7 mouse cellular contexts compared by ENCODE assay signal in the genomic region with DNA sequence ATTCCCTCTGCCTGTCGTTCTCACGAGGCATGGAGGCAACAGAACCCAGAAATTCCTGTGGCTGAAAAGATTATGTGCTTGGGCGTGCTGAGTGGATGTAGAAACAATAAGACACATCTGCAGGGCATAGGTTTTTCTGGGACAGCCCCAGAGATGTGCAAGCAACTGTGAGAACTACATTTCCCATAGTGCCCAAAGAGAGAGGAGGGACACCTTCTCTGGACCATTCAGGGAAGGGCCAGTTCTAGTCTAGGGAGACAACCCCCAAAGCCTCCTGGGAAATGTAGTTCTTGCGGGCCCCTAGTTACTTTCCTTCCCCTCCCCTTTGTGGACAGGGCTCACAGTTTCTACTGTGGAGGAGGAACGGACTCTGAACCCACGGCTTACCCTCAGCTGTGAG. TPM values are rescaled to one million over a fixed set of nuclear protein-coding genes. Genes with fewer than 3 reads are reported as not detected.
A peak's percentile ranks its signal among the peaks of the same experiment; 100 is the strongest.
DNase-seq lines count a peak whose midpoint lies in the region; ATAC-seq and TF ChIP-seq lines count a peak whose summit lies in the region.

No protein-coding gene starts in this region.

- H3K27me3 ChIP-seq in embryonic facial prominence, embryonic 13.5 days, result peaks cover 41% of the 10 kb centered on the region
- H3K27me3 ChIP-seq in heart, postnatal 0 days (ENCODE audit: control insufficient read depth, insufficient read depth, low read length), result peaks cover 37% of the 10 kb centered on the region
- H3K27me3 ChIP-seq in midbrain, embryonic 12.5 days, result peaks cover 41% of the 10 kb centered on the region

- H3K9ac ChIP-seq in ES-E14 (ENCODE audit: insufficient read depth, low read depth, low read length, poor library complexity, severe bottlenecking), result no peak overlapping the region
- H3K9ac ChIP-seq in embryonic facial prominence, embryonic 13.5 days, result no peak overlapping the region
- no peak overlapping the region for H3K9ac ChIP-seq in heart, postnatal 0 days (replicated peaks; ENCODE audit: low read depth, low read length)
- no peak overlapping the region for H3K9ac ChIP-seq in midbrain, embryonic 12.5 days (replicated peaks)

- H3K27ac ChIP-seq in ES-E14 (ENCODE audit: insufficient read depth, low read depth, low read length, poor library complexity, severe bottlenecking), result no peak overlapping the region
- no peak overlapping the region for H3K27ac ChIP-seq in embryonic facial prominence, embryonic 13.5 days
- H3K27ac ChIP-seq in heart, postnatal 0 days (ENCODE audit: low read depth), result no peak overlapping the region
- no peak overlapping the region for H3K27ac ChIP-seq in midbrain, embryonic 12.5 days (replicated peaks)

- peak; percentile 85 for DNase-seq in CD4-positive helper T cell, adult 2 months (ENCODE audit: low read depth, low spot score)
- no peak for DNase-seq in ES-E14 (ENCODE audit: low read depth, low spot score)
- peak; percentile 71 for DNase-seq in heart, postnatal 0 days (ENCODE audit: low spot score)
- DNase-seq in kidney, postnatal 36 days, result peak; percentile 74 to 84
- DNase-seq in testis, postnatal 14 days (ENCODE audit: low spot score), result peak; percentile 69

- no peak for TF ChIP-seq EP300 in heart, postnatal 0 days (IDR thresholded peaks at IDR 0.05; ENCODE audit: low read depth)

- H3K4me1 ChIP-seq in ES-E14 (ENCODE audit: control insufficient read depth in 2 of 2, insufficient read depth in 2 of 2, low read length in 2 of 2, poor library complexity in 1 of 2), result peaks cover 0 to 11% of the 10 kb centered on the region in 2 experiments; a peak in 2 of 4 replicates
- peaks cover 24% of the 10 kb centered on the region for H3K4me1 ChIP-seq in embryonic facial prominence, embryonic 13.5 days
- peaks cover 3% of the 10 kb centered on the region; the same call in 1 of the 2 replicates for H3K4me1 ChIP-seq in heart, postnatal 0 days (ENCODE audit: control insufficient read depth, insufficient read depth)
- H3K4me1 ChIP-seq in midbrain, embryonic 12.5 days, result peaks cover 21% of the 10 kb centered on the region

- H3K4me2 ChIP-seq in embryonic facial prominence, embryonic 13.5 days, result peak overlapping the region; percentile 14; the same call in 1 of the 2 replicates
- H3K4me2 ChIP-seq in heart, postnatal 0 days (ENCODE audit: low read depth, low read length), result no peak overlapping the region
- H3K4me2 ChIP-seq in midbrain, embryonic 12.5 days (replicated peaks), result no peak overlapping the region

- in situ Hi-C loops in ES-E14 (cut with MboI; ENCODE audit: low sequenced_read_pairs in 2 of 2, unreplicated experiment in 2 of 2), result loop anchor here in 1 of 2 experiments (25.0 kb wide), 1 partner anchor 354 kb away; a partner anchor contains a TSS

- no peak overlapping the region for H3K4me3 ChIP-seq in ES-E14 (ENCODE audit: insufficient read depth in 1 of 2, low read depth in 1 of 2, low read length in 2 of 2, poor library complexity in 1 of 2, severe bottlenecking in 1 of 2)
- no peak overlapping the region for H3K4me3 ChIP-seq in embryonic facial prominence, embryonic 13.5 days
- peak overlapping the region; percentile 2; the same call in 1 of the 2 replicates for H3K4me3 ChIP-seq in heart, postnatal 0 days (ENCODE audit: low read depth, low read length)
- no peak overlapping the region for H3K4me3 ChIP-seq in midbrain, embryonic 12.5 days

- no peaks in the 10 kb centered on the region for H3K9me3 ChIP-seq in ES-E14 (ENCODE audit: control insufficient read depth, insufficient read depth, low read depth, low read length)
- no peaks in the 10 kb centered on the region for H3K9me3 ChIP-seq in embryonic facial prominence, embryonic 13.5 days
- no peaks in the 10 kb centered on the region for H3K9me3 ChIP-seq in heart, postnatal 0 days (replicated peaks; ENCODE audit: control insufficient read depth, low read length)
- no peaks in the 10 kb centered on the region for H3K9me3 ChIP-seq in midbrain, embryonic 12.5 days

- no peaks in the 10 kb centered on the region; the same call in 1 of the 2 replicates for H3K36me3 ChIP-seq in ES-E14 (ENCODE audit: control insufficient read depth, insufficient read depth, low read length, poor library complexity, severe bottlenecking)
- H3K36me3 ChIP-seq in embryonic facial prominence, embryonic 13.5 days, result peaks cover 17% of the 10 kb centered on the region; the same call in 1 of the 2 replicates
- H3K36me3 ChIP-seq in heart, postnatal 0 days (replicated peaks; ENCODE audit: control insufficient read depth, insufficient read depth, low read length), result no peaks in the 10 kb centered on the region; the same call in 1 of the 2 replicates
- no peaks in the 10 kb centered on the region for H3K36me3 ChIP-seq in midbrain, embryonic 12.5 days

- ATAC-seq in embryonic facial prominence, embryonic 13.5 days (ENCODE audit: insufficient number of reproducible peaks, insufficient read depth, low FRiP score, low TSS enrichment, low read depth), result no peak
- peak; percentile 74 for ATAC-seq in heart, postnatal 0 days (ENCODE audit: insufficient read depth, low read depth)
- ATAC-seq in midbrain, embryonic 12.5 days (ENCODE audit: low FRiP score, low read depth), result peak; percentile 72

- WGBS in embryonic facial prominence, embryonic 13.5 days, result 37% methylated on average over 6 of the region's 6 CpGs
- WGBS in heart, postnatal 0 days, result 49% methylated on average over 6 of the region's 6 CpGs
- WGBS in midbrain, embryonic 12.5 days, result 48% methylated on average over 6 of the region's 6 CpGs

- TF ChIP-seq CTCF in heart, postnatal 0 days (IDR thresholded peaks at IDR 0.05; ENCODE audit: low read depth), result no peak

TF ChIP-seq in ES-E14, 5 proteins besides CTCF, POLR2A, EP300 and RAD21:
- TF ChIP-seq MAFK (IDR thresholded peaks at IDR 0.05; ENCODE audit: insufficient read depth, low read depth, low read length) (no peak), HCFC1 (IDR thresholded peaks at IDR 0.05; ENCODE audit: borderline replicate concordance, insufficient read depth, low read length) (peak; percentile 97), ZNF384 (IDR thresholded peaks at IDR 0.05; ENCODE audit: low read depth, low read length) (no peak), ZC3H11A (IDR thresholded peaks at IDR 0.05; ENCODE audit: borderline replicate concordance, low read depth, low read length) (no peak)
TF ChIP-seq in ES-E14: peak in this region for 1.

RNA-seq across cellular contexts. Expression of a gene that starts 2.5 kb away (rescaled TPM):
- total RNA-seq in ES-E14 (2012; rRNA removed), result 1.5 and 1.8 TPM in 2 replicates
- polyA plus RNA-seq in embryonic facial prominence, embryonic 13.5 days (2015; fragmentation: Nextera tagmentation; extraction: Ambion mirVana), result 0.37 and 0.65 TPM in 2 replicates
- total RNA-seq in heart, postnatal 0 days (2014; rRNA removed; ENCODE audit: low replicate concordance), result not detected in 2 replicates
- not detected in 2 replicates for polyA plus RNA-seq in heart, postnatal 0 days (2015; fragmentation: Nextera tagmentation; extraction: Ambion mirVana)
- not detected in 2 replicates for polyA plus RNA-seq in midbrain, embryonic 12.5 days (2016; fragmentation: Nextera tagmentation; extraction: Ambion mirVana)

RNA-seq across cellular contexts. Expression of a gene that starts 20.6 kb away (rescaled TPM):
- 0.22 TPM in 1 of 2 replicates, not detected in the other for total RNA-seq in ES-E14 (2012; rRNA removed)
- 7.0 and 7.3 TPM in 2 replicates for polyA plus RNA-seq in embryonic facial prominence, embryonic 13.5 days (2015; fragmentation: Nextera tagmentation; extraction: Ambion mirVana)
- total RNA-seq in heart, postnatal 0 days (2014; rRNA removed; ENCODE audit: low replicate concordance), result 0.04 TPM in 1 of 2 replicates, not detected in the other
- polyA plus RNA-seq in heart, postnatal 0 days (2015; fragmentation: Nextera tagmentation; extraction: Ambion mirVana), result 0.58 and 0.67 TPM in 2 replicates
- 3.1 and 3.7 TPM in 2 replicates for polyA plus RNA-seq in midbrain, embryonic 12.5 days (2016; fragmentation: Nextera tagmentation; extraction: Ambion mirVana)

RNA-seq across cellular contexts. Expression of a gene that starts 20.7 kb away (rescaled TPM):
- 14.3 and 14.7 TPM in 2 replicates for total RNA-seq in ES-E14 (2012; rRNA removed)
- 24.0 and 26.0 TPM in 2 replicates for polyA plus RNA-seq in embryonic facial prominence, embryonic 13.5 days (2015; fragmentation: Nextera tagmentation; extraction: Ambion mirVana)
- 21.2 and 42.2 TPM in 2 replicates for total RNA-seq in heart, postnatal 0 days (2014; rRNA removed; ENCODE audit: low replicate concordance)
- 21.5 and 23.1 TPM in 2 replicates for polyA plus RNA-seq in heart, postnatal 0 days (2015; fragmentation: Nextera tagmentation; extraction: Ambion mirVana)
- polyA plus RNA-seq in midbrain, embryonic 12.5 days (2016; fragmentation: Nextera tagmentation; extraction: Ambion mirVana), result 13.7 and 14.8 TPM in 2 replicates

RNA-seq across cellular contexts. Expression of a gene that starts 28.3 kb away (rescaled TPM):
- total RNA-seq in ES-E14 (2012; rRNA removed), result 0.13 and 0.32 TPM in 2 replicates
- 13.7 and 16.0 TPM in 2 replicates for polyA plus RNA-seq in embryonic facial prominence, embryonic 13.5 days (2015; fragmentation: Nextera tagmentation; extraction: Ambion mirVana)
- total RNA-seq in heart, postnatal 0 days (2014; rRNA removed; ENCODE audit: low replicate concordance), result not detected in 2 replicates
- polyA plus RNA-seq in heart, postnatal 0 days (2015; fragmentation: Nextera tagmentation; extraction: Ambion mirVana), result not detected in 2 replicates
- polyA plus RNA-seq in midbrain, embryonic 12.5 days (2016; fragmentation: Nextera tagmentation; extraction: Ambion mirVana), result 0.68 and 0.73 TPM in 2 replicates
